Mouse (Mus musculus) midbrain, embryonic 13.5 days (tissue): Measurements from ENCODE around the gene Sgcd. TPM values are rescaled to one million over a fixed set of nuclear protein-coding genes. Genes with fewer than 3 reads are reported as not detected.

Experiments
- ATAC-seq: fragments of 200-750 bp; cut with Nextera tagmentation; 2 replicates; pipeline ENCODE4 v1.8.0; 2017; ENCODE audit warnings: mild to moderate bottlenecking, moderate TSS enrichment, moderate library complexity
- H3K27ac ChIP-seq: fragments of 300-500 bp; sonication (generic); 2 replicates; pipeline ENCODE4 v1.5.1; 2015; ENCODE audit warnings: inconsistent platforms, mild to moderate bottlenecking, moderate library complexity
- H3K27me3 ChIP-seq: fragments of 300-500 bp; sonication (generic); 2 replicates; pipeline ENCODE4 v1.6.1; 2015; ENCODE audit warnings: mild to moderate bottlenecking, inconsistent platforms
- H3K36me3 ChIP-seq: fragments of 300-500 bp; sonication (generic); 2 replicates; pipeline ENCODE4 v1.6.1; 2015; ENCODE audit warnings: mild to moderate bottlenecking, inconsistent platforms
- H3K4me1 ChIP-seq: fragments of 300-500 bp; sonication (generic); replicated peaks from 2 replicates; pipeline ENCODE4 v1.6.1; 2015; ENCODE audit warnings: inconsistent platforms
- H3K4me2 ChIP-seq: fragments of 300-500 bp; sonication (generic); replicated peaks from 2 replicates; pipeline ENCODE4 v1.6.1; 2015; ENCODE audit warnings: moderate library complexity, mild to moderate bottlenecking, inconsistent platforms
- H3K4me3 ChIP-seq: fragments of 300-500 bp; sonication (generic); replicated peaks from 2 replicates; pipeline ENCODE4 v1.5.1; 2015; ENCODE audit warnings: mild to moderate bottlenecking, inconsistent platforms
- H3K9ac ChIP-seq: fragments of 300-500 bp; sonication (generic); replicated peaks from 2 replicates; pipeline ENCODE4 v1.6.1; 2015; ENCODE audit warnings: mild to moderate bottlenecking, inconsistent platforms
- H3K9me3 ChIP-seq: fragments of 300-500 bp; sonication (generic); 2 replicates; pipeline ENCODE4 v1.6.1; 2016; ENCODE audit warnings: mild to moderate bottlenecking, inconsistent platforms
- WGBS: fragments of 180-500 bp; shearing (Covaris S2); methylation state at CpG from one replicate; pipeline ENCODE4 v1.1.7; 2015; 5-methylcytosine and 5-hydroxymethylcytosine counted together
- polyA plus RNA-seq: library from polyadenylated mRNA; unstranded; fragments of >200 nt; fragmentation: Nextera tagmentation; extraction: Ambion mirVana; gene quantifications from 2 replicates; pipeline ENCODE4 v1.2.1, GENCODE M21; 2015

Gene Sgcd
- polyA plus RNA-seq, 1 experiment from 2014 or later, result 3.1 TPM

GRCm38 (mm10) chr11:47110314-47110713 is 878.5 kb downstream of the Sgcd start:
- Histone ChIP-seq H3K27me3 (no peaks in the 10 kb centered on the region), H3K4me2 (no peak overlapping the region), H3K27ac (no peak overlapping the region), H3K36me3 (no peaks in the 10 kb centered on the region), H3K4me3 (no peak overlapping the region), H3K4me1 (no peaks in the 10 kb centered on the region), H3K9ac (no peak overlapping the region), H3K9me3 (no peaks in the 10 kb centered on the region)
- ATAC-seq, result no peak

GRCm38 (mm10) chr11:47107661-47108060 is 881.1 kb downstream of the Sgcd start:
- no peaks in the 10 kb centered on the region for H3K36me3 ChIP-seq
- ATAC-seq, result no peak
- H3K27ac ChIP-seq, result no peak overlapping the region
- no peak overlapping the region for H3K4me2 ChIP-seq
- H3K9me3 ChIP-seq, result no peaks in the 10 kb centered on the region
- H3K4me3 ChIP-seq, result no peak overlapping the region
- H3K27me3 ChIP-seq, result no peaks in the 10 kb centered on the region
- WGBS, result 65% methylated on average over 2 of the region's 2 CpGs
- no peaks in the 10 kb centered on the region for H3K4me1 ChIP-seq
- no peak overlapping the region for H3K9ac ChIP-seq

GRCm38 (mm10) chr11:47093296-47093912 is 895.4 kb downstream of the Sgcd start:
- no peak overlapping the region for H3K27ac ChIP-seq
- no peak for ATAC-seq
- WGBS, result 86% methylated on average over 5 of the region's 5 CpGs

GRCm38 (mm10) chr11:47082517-47082916 is 906.3 kb downstream of the Sgcd start:
- H3K9ac ChIP-seq, result no peak overlapping the region
- H3K27me3 ChIP-seq, result no peaks in the 10 kb centered on the region
- 100% methylated on average over 1 of the region's 1 CpGs for WGBS
- no peak overlapping the region for H3K27ac ChIP-seq
- H3K4me1 ChIP-seq, result 0 out of 2 replicates have a peak, but pooled peaks cover 4% of the 10 kb centered on the region
- no peaks in the 10 kb centered on the region for H3K36me3 ChIP-seq
- H3K9me3 ChIP-seq, result no peaks in the 10 kb centered on the region
- no peak overlapping the region for H3K4me3 ChIP-seq
- no peak for ATAC-seq
- H3K4me2 ChIP-seq, result no peak overlapping the region

More at GRCm38 (mm10) chr11:47093296-47093912, 895.4 kb downstream of the Sgcd start:
- no peak overlapping the region for H3K4me3 ChIP-seq
- H3K9ac ChIP-seq, result no peak overlapping the region
- H3K9me3 ChIP-seq, result no peaks in the 10 kb centered on the region
- H3K4me2 ChIP-seq, result no peak overlapping the region
- no peaks in the 10 kb centered on the region for H3K36me3 ChIP-seq
- no peaks in the 10 kb centered on the region for H3K4me1 ChIP-seq
- H3K27me3 ChIP-seq, result no peaks in the 10 kb centered on the region

- Histone ChIP-seq H3K27ac (no peak overlapping the region), H3K9me3 (no peaks in the 10 kb centered on the region), H3K27me3 (no peaks in the 10 kb centered on the region), H3K4me1 (no peaks in the 10 kb centered on the region), H3K4me3 (no peak overlapping the region), H3K36me3 (no peaks in the 10 kb centered on the region), H3K4me2 (no peak overlapping the region), H3K9ac (no peak overlapping the region)
- 57% methylated on average over 1 of the region's 1 CpGs for WGBS
- no peak for ATAC-seq
Observed at GRCm38 (mm10) chr11:47073538-47073937, 915.2 kb downstream of the Sgcd start.

- Histone ChIP-seq H3K9me3 (no peaks in the 10 kb centered on the region), H3K4me1 (no peaks in the 10 kb centered on the region), H3K36me3 (no peaks in the 10 kb centered on the region), H3K27me3 (no peaks in the 10 kb centered on the region), H3K27ac (no peak overlapping the region), H3K4me2 (no peak overlapping the region), H3K4me3 (no peak overlapping the region), H3K9ac (no peak overlapping the region)
- 88% methylated on average over 2 of the region's 2 CpGs for WGBS
- no peak for ATAC-seq
Observed at GRCm38 (mm10) chr11:47071161-47071560, 917.6 kb downstream of the Sgcd start.

GRCm38 (mm10) chr11:47069769-47070384 is 918.9 kb downstream of the Sgcd start:
- Histone ChIP-seq H3K27me3 (no peaks in the 10 kb centered on the region), H3K4me3 (no peak overlapping the region), H3K4me2 (no peak overlapping the region), H3K36me3 (no peaks in the 10 kb centered on the region), H3K9me3 (no peaks in the 10 kb centered on the region), H3K9ac (no peak overlapping the region), H3K4me1 (no peaks in the 10 kb centered on the region), H3K27ac (no peak overlapping the region)
- 69% methylated on average over 2 of the region's 2 CpGs for WGBS
- no peak for ATAC-seq

- Histone ChIP-seq H3K9ac (no peak overlapping the region), H3K36me3 (no peaks in the 10 kb centered on the region), H3K4me1 (no peaks in the 10 kb centered on the region), H3K9me3 (no peaks in the 10 kb centered on the region), H3K27me3 (no peaks in the 10 kb centered on the region), H3K4me3 (no peak overlapping the region), H3K27ac (no peak overlapping the region), H3K4me2 (no peak overlapping the region)
- ATAC-seq, result no peak
- 87% methylated on average over 4 of the region's 4 CpGs for WGBS
Observed at GRCm38 (mm10) chr11:47063690-47064089, 925.1 kb downstream of the Sgcd start.

- Histone ChIP-seq H3K27ac (no peak overlapping the region), H3K4me2 (no peak overlapping the region), H3K9ac (no peak overlapping the region), H3K4me1 (no peaks in the 10 kb centered on the region), H3K9me3 (no peaks in the 10 kb centered on the region), H3K27me3 (no peaks in the 10 kb centered on the region), H3K36me3 (no peaks in the 10 kb centered on the region), H3K4me3 (no peak overlapping the region)
- ATAC-seq, result no peak
- 74% methylated on average over 2 of the region's 2 CpGs for WGBS
Observed at GRCm38 (mm10) chr11:47050390-47050789, 938.4 kb downstream of the Sgcd start.

- 85% methylated on average over 4 of the region's 4 CpGs for WGBS
- no peaks in the 10 kb centered on the region for H3K36me3 ChIP-seq
- H3K27me3 ChIP-seq, result no peaks in the 10 kb centered on the region
- H3K4me3 ChIP-seq, result no peak overlapping the region
- H3K9me3 ChIP-seq, result no peaks in the 10 kb centered on the region; the same call in 1 of the 2 replicates
- no peak overlapping the region for H3K9ac ChIP-seq
- no peaks in the 10 kb centered on the region for H3K4me1 ChIP-seq
- no peak overlapping the region for H3K27ac ChIP-seq
- no peak for ATAC-seq
- H3K4me2 ChIP-seq, result no peak overlapping the region
Observed at GRCm38 (mm10) chr11:47049756-47050155, 939.0 kb downstream of the Sgcd start.

GRCm38 (mm10) chr11:47032318-47032717 is 956.5 kb downstream of the Sgcd start:
- Histone ChIP-seq H3K27me3 (no peaks in the 10 kb centered on the region), H3K27ac (no peak overlapping the region), H3K9ac (no peak overlapping the region), H3K9me3 (no peaks in the 10 kb centered on the region), H3K4me2 (no peak overlapping the region), H3K36me3 (no peaks in the 10 kb centered on the region), H3K4me1 (no peaks in the 10 kb centered on the region), H3K4me3 (no peak overlapping the region)
- ATAC-seq, result no peak
- WGBS, result 89% methylated on average over 5 of the region's 5 CpGs

GRCm38 (mm10) chr11:47020874-47021273 is 967.9 kb downstream of the Sgcd start:
- no peak for ATAC-seq
- H3K36me3 ChIP-seq, result no peaks in the 10 kb centered on the region
- no peaks in the 10 kb centered on the region for H3K27me3 ChIP-seq
- no peak overlapping the region for H3K4me3 ChIP-seq
- 67% methylated on average over 6 of the region's 6 CpGs for WGBS
- no peaks in the 10 kb centered on the region for H3K9me3 ChIP-seq
- no peak overlapping the region for H3K27ac ChIP-seq
- no peak overlapping the region for H3K9ac ChIP-seq
- peaks cover 8% of the 10 kb centered on the region; the same call in 1 of the 2 replicates for H3K4me1 ChIP-seq
- H3K4me2 ChIP-seq, result no peak overlapping the region

GRCm38 (mm10) chr11:47018139-47018538 is 970.6 kb downstream of the Sgcd start:
- Histone ChIP-seq H3K4me3 (no peak overlapping the region), H3K4me1 (peaks cover 8% of the 10 kb centered on the region; the same call in 1 of the 2 replicates), H3K27me3 (no peaks in the 10 kb centered on the region), H3K9ac (no peak overlapping the region), H3K4me2 (no peak overlapping the region), H3K36me3 (no peaks in the 10 kb centered on the region), H3K9me3 (no peaks in the 10 kb centered on the region), H3K27ac (no peak overlapping the region)
- WGBS, result 16% methylated on average over 2 of the region's 2 CpGs
- ATAC-seq, result peak; percentile 37; the same call in 1 of the 2 replicates
